Mouse (Mus musculus) regulatory T cell (primary cell): ENCODE results near the gene Zfp618.

Experiments
- in situ Hi-C: fragments of 300-600 bp; cut with MboI, MseI; formaldehyde crosslinking; loops from one replicate; pipeline ENCODE4 v1.15.1; 2025; ENCODE audit warnings: high pct_unique_total_duplicates

Zfp618 gene

DNA sequence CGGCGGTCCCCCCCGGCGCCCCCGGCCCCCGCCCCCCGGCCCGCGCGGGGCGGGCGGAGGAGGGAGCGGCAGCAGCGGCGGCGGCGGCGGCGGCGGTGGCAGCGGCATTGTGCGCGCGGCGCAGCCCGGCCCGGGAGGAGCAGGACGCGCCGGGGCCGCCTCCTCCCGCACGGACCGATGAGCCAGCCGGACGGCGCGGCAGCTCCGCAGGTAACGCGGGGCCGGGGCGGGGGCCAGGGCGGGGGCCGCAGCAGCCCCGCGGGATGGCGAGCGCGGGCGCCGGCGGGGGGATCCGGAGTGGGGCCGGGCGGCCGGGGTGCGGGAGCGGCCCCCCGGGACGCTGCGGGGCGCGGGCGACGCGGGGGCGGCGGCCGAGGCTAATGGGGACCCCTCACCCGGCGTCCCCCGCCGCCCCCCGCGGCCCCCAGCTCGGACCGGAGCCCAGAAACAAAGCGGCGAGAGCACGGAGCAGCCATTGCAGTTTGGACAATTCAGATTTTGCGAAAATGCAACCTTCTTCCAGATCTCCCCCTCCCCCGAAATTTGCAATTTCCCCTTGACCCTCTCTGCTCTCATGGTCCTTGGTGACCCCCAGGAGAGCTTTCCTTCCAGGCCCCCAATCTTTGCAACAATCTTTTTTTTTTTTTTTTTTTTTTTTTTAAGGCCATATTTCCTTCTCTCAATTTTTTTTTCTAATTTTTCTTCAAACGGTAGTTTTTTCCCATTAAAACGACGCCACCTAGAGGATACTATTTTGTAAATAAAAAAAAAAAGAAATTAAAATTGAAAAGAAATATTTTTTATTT lies at the start of gene Zfp618:
Zfp618 (plus strand) TSS at position 77 of the 806 bp plus-strand sequence.
- in situ Hi-C loops, result no loop called here

DNA sequence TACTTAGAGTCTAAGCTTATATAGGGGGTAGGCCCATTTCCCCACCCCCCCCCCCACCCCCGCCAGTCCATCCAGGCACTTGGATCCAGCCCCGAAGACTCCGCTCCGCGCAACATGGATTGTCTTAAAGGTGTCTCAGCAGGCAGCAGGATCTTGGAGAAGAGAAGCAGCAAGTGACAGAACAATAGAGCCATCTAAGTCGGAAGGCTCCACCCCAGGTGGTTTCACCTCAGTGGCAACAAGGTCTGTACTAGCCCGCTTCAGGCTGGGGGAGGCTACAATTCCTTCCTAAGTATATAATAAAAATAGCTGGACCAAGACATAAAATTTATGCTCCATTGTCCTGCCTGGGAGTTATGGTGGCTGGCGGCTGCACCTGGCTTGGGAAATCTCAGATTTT lies 48.3 kb upstream of the Zfp618 start:
- in situ Hi-C loops, result no loop called here

DNA sequence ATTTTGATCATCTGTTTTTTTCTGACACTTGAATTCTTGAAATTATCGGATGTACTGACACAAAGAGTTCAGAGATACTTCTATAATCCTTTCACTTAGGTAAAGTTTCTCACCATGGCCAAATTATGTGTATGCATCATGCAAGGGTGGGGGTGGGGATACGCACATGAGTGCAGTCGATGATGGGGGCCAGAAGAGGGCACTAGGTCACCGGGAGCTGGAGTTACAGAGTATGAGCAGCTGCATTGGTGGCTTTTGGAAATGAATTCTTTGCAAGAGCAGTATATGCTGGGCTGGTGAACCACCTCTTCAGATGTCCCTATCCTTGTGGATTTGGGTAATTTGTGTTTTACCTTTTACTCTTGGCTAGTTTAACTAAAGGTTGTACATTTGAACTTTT lies 31.6 kb upstream of the Zfp618 start:
- in situ Hi-C loops, result no loop called here

DNA sequence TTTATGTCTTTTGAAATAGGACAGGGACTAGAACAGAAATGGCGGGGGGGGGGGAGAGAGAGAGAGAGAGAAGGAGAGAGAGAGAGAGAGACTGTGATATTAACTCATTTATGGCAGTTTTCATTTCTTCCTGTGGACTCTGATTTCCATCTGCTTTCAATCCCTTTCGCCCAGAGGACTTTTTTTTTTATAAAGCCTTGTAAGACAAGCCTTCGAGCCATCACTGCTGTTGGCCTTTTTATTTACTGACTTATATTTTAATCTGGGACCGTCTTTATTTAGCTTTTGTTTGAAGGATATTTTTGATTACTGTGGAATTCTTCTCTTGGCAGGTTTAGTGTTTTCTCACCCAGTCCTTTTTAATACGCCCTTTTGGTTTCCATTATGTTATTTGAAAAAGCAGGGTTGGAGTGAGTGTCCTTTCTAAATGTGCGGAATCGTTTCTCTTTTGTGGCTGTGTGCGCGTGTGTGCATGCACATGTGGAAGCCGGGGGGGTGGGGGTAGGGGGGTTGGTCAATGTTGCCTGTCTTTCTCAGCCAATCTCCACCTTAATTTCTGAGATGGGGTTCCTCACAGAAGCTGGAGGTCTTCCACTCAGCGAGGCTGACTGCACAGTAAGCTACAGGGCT lies 29.7 kb upstream of the Zfp618 start:
- in situ Hi-C loops, result no loop called here

DNA sequence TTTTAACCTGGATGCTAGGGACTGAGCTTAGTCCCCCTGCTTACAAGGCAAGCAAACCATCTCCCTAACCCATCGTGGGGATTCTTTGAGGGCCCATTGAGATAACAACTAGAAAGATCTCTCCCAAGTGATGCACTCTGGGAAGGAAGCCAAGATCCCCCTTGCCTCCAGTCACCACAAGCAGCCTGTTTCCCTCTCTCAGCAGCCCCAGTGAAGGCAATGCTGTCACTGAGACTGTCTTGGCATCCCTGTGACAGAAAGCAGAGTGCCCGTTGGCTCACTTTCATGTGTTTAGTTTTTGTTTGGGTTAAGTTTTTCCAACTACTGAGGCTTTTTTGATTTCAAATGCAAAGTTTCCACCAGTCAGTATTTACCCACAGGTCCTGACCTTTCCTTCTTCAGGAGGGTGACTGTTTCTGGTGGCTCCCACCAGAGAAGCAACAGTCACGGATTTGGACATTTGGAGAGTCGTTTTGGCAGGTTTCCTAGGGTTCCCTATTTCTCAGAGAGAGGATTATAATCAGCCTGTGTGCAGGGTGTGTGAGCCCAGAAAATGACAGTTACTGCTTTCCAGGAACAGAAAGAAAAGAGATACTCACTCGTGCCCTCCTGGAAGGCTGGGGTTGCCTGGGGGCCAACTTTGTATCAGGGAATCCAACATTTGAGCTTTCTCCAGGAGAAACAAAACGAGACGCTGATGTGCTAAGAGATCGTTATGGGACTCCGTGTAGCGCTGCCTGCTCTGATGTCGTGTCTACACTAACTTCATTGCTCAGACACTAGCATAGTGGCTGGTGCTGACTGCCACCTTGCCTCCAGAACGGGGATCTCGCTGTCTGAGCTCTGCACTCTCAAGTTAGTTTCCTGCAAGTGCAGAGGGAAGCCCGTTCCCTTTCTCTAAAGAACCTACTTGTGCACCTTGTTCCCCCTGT lies 23.1 kb upstream of the Zfp618 start:
- in situ Hi-C loops, result no loop called here

DNA sequence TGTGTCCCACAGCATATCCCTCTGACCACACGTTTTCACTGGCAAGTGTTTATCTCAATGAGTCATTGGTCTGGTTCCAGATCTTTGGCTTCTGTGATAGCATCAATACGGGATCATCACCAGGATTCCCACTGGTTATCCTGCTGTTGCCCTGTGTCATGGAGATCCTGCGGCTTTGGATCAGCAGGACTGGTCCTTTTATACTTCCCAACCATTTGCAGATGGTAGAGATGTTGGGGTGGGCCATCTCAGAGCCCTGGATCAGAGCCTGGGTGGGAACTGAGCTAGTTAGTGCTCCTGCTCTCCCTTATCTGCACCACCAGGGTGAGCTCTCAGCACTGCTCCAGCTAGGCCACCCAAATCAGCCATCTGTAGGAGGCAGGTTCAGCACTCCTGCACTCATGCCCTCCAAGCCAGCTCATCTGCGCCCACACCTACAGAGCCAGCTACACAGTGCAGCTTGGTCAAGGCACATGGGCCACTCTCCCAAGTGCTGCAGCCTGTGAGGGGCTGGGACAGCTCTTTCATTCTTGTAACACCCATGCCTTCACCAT lies 21.0 kb upstream of the Zfp618 start:
- in situ Hi-C loops, result no loop called here

DNA sequence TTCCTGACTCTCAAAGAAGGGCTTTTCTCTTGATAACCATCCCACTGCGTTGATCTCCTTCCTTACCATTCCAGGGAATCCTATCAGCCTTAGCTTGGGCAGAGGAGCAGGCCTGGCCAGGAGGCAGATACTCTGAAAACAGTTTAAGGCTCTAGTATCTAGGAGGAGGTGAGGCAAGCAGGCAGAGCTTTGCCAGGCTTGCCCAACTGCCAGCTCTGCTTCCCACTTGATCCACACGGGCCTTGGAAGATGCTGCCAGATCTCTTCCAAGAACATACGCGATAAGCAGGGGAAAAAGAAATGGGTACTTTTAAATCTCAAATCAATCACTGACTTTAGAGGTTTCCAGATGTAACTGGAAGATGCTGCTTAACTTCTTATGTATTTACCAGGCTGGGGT lies 1.6 kb upstream of the Zfp618 start:
- in situ Hi-C loops, result no loop called here

DNA sequence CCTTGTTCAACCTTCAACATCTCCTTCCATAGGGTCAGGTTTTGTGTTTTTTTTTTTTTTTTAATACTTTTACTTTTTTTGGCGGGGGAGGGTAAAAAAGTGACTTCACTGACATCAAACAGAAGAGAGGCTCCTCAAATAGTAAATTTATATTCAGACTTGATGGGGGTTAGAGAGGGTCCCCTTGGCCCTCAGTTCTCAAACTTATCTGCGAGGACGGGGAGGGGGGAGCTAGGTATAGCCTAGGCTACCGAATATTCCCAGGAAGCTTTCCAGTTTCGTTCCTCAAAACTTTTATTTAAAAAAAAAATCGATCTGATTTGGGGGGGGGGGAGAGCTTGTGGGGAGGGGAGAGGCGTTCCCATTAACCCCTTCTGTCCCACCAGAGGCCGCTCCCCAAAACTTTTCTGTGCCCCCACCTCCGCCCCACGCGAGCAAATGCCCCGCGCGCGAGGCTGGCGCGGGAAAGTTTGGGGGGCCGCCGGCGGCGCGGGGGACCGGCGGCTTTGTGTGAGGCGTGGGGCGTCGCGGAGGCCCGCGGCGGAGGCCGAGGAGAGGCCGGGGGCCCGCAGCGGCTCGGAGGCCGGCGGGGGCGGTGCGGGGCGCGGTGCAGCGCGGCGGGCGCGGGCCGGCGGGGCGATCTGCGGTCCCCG lies 403 bp upstream of the Zfp618 start:
- in situ Hi-C loops, result no loop called here

DNA sequence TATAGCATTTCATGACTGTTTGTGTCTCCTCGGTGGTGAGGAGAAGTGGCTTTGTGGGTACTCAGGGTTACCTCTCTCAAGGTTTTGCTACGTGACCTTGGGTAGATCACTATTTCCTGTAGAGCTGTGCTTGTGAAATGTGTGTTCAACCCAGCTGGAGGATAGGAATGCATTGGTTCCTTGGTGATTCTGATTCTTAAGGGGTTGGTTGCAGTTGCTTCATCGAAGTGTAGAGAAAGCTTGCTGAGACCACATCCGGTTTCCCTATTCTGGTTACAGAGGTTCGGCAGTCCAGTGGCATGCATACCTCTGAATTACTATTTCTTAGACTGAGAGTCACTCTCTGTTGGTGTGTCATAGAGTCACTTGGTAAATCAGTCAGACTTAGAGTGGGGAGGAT lies 4.2 kb downstream of the Zfp618 start:
- in situ Hi-C loops, result no loop called here

DNA sequence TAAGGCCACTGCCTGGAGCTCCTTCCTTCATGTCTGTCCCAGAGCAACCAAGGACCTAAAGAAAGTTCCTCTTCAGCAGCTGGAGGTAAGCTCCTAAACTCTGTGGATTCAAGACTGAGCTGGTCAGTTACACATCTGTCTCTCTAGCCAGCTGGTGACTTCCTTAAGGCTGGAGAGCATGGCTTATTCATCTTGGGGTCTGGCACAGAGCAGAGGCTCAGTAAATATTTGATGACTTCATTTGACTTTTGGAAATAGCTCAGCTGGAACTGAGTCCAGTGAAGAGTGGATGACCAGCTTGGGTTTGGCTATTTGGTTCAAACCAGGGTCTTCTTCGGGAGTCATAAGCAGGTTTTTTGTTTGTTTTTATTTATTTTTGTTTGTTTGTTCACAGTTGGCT lies 6.6 kb downstream of the Zfp618 start:
- in situ Hi-C loops, result no loop called here

DNA sequence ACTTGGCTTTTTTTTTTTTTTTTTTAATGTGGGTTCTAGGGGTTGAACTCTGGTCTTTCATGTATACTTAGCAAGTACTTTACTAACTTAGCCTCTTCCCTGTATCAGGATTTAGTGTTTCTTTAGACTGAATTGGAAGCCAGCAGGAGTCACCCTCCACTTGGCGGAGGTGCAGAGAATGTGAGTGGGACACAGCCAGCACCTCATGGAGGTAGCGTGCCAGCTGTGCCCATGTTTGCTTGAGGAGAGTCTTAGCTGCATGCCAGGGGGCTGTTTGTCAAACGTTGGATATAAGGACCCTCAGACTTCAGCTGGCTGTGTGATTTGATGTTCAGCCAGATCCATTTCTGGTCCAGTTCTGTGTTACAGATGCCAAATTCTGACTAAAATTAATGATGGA lies 7.7 kb downstream of the Zfp618 start:
- in situ Hi-C loops, result no loop called here

DNA sequence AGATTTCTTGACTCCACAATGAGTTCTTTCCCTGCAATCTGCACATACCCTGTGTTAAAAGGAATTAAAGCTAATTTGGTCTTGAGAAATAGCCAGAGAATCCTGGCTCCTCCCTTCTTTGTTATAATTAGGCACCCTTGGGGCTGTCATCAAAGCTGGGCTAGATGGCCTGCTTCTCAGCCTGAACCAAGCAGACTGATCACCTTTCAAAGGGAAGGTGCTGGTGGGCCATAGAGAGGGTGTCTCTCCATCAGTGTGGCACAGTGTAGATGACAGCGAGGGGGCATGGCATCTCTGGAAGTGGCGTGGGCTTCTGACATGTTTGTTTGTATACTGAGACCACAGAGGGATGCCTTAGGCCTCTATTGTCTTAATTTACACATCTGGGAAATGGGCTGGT lies 9.5 kb downstream of the Zfp618 start:
- in situ Hi-C loops, result no loop called here

DNA sequence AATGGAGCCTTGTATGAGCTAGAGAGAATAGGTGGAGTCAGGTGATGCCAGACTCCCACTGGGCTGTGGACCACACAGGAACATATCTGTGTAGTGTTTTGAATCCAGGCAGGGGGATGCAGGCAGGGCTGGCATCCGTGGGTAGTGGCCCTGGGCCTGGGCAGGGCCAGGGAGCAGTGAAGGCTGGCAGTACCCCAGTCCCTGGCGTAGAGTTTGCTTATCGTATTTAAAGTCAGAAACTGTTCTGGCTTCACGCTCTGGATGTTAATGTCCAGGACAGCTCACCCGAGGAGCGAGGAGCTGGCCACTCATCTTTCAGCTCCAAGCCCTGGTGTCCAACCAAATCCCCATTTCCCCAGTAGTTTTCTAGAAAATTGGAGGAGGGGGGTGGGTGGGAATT lies 10.2 kb downstream of the Zfp618 start:
- in situ Hi-C loops, result no loop called here

DNA sequence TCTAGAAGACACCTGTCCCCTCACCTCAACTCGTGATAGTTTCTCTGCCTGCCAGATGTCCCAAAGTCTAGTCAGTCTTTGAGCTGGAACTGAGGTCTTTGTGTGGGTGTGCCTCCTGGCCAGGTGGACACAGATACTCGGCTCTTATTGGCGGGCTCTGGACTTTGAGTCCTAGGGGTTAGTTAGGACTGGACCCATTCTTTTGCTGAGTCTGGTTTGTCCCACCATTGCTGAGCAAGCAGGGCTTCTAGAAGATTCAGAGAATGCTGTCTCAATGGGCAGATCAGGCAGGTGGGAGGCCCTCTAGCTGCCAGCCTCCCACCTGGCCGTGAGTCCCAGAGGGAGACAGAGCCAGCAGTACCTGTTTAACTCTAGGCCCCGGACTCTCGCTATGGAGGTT lies 12.1 kb downstream of the Zfp618 start:
- in situ Hi-C loops, result no loop called here

DNA sequence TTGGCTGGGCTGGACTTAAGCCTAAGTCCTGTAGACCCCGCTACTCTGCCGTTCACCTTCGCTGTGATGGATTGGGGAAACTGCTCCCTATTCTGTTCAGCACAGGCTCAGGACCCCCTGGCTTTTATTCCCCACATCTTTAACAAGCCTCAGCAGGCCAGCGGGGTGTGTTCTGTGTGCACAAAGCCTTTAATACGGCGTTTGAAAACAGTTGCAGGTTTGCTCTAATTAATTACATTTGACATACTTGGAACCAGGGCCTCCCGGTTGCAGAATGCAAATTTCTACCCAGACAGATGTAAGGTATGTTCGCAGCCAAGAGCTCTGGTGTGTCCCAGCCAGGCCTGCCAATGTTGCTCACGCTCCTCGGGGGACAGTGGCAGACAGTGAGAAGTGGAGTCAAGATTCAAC lies 13.1 kb downstream of the Zfp618 start:
- in situ Hi-C loops, result no loop called here

DNA sequence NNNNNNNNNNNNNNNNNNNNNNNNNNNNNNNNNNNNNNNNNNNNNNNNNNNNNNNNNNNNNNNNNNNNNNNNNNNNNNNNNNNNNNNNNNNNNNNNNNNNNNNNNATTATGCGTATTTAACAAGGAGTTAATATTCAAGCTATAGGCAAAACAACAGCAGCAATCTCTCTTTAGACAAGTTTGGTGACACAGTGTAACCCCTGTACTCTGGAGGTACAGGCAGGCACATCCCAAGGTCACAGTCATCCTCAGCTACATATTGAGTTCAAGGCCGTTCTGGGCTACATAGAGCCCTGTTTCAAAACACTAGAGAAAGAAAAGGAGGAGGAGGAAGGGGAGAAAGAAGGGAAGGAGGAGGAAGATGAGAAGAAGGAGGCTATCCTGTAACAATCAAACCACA lies 16.2 kb downstream of the Zfp618 start:
- in situ Hi-C loops, result no loop called here

DNA sequence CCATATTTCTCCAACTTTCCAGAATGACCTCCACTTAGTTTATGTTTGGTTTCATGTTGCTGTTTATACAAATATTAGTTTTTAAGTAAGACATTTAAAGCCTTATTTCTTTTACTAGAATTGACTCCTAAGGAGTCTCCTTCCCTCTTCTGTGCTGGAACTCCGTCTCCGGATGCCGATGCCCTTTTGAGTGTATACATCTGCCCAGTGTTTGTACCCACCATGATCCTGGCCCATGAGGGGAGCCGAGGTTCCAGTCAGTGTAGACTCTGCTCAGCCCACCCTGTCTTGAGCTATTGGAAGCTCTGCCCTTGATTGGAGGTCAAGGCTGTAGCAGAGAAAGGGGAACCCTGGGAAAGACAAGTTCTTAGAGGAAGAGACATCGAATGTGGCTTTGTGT lies 18.2 kb downstream of the Zfp618 start:
- in situ Hi-C loops, result no loop called here

DNA sequence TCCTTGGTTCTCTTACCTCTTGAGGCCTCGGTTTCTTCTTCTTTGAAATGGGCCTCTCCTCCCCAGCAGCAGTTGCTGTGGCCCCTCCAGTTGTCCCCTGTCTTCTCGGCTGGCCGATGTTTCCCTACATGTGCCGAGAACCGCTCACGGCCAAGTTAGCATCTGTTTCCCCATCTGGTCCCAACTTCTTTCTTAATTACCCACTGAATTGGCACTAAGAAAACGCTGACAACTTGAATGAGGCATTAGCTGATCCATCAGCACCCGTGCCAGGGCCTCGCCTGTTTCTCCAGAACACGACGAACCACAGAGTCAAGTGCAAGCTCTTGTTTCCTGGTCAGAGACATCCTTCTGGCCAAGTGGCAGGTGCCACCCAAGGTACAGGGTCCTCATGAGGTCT lies 26.0 kb downstream of the Zfp618 start:
- in situ Hi-C loops, result no loop called here

DNA sequence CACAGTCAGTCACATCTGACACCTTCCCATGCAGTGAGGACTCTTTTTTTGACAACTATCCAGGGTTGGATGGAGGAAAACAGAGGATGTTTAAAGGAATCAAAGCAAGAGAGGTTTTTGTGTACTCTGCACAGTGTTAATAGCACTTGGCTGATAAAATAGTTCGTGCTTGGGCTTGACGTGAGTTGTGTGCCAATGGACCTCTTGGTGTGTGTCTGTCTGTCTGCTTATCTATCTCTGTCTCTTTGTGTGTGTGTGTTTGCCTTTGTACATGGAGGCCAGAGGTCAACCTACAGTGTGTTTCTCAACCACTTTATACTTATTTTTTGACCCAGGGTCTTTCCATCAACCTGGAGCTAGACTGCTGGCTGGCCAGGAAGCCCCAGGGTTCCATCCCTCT lies 27.8 kb downstream of the Zfp618 start:
- in situ Hi-C loops, result no loop called here

DNA sequence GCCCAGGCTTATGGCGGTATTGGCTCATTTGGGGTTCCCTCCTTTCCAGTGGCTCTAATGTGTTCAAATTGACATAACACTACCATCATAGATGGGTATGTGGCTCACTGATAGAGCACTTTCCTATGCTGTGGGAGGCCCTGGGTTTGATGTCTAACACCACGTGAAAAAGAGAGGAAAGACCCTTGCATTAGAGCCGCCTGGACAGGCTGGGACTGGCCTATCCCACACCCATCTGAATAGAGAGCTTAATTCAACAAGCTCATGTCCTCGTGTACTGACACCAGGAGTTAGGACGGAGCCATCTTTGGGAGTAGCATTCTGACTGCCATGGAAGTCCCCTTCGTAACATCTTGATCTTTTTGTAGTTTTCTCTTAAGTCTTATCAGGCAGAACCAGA lies 32.2 kb downstream of the Zfp618 start:
- in situ Hi-C loops, result no loop called here

DNA sequence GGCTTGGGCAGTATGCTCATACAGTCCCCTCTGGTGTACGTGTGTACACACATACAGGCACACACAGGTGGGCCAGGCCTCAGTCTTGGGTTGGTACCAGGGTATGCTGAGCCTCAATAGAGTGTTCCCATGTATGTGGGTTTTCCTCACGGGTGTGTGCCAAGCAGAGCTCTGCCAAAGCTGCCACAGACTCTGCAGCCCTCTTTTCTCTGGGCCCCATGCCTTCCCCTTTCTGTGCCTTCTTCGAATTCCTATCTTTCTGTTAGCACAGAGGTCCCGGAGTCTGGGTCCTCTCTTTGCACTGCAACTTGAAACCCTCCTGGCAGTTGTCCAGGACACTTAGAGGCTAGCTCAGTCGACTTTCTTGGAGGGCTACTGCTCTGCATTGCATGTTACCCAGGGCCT lies 33.1 kb downstream of the Zfp618 start:
- in situ Hi-C loops, result no loop called here

DNA sequence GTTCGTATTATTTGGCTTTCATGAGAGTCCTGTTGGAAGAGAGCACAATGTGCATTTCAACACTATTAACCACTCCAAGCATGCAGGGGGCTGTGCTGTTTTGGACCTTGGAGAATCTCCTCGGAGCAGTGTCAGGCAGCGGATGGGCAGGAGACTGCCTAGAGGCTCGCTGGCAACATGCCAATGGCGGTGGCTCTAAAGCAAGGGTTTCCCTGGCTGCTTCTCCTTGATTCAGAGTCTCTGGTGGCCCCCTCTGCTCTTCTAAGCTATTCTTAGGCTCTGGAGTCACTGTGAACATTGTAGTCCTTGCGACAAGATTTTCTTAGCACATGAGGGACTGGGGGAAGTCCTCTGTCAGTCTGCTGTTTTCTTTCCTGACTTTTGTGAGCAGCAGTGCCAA lies 33.5 kb downstream of the Zfp618 start:
- in situ Hi-C loops, result no loop called here
